Comparison of ENCODE assay signal across 10 mouse cellular contexts in the genomic region with DNA sequence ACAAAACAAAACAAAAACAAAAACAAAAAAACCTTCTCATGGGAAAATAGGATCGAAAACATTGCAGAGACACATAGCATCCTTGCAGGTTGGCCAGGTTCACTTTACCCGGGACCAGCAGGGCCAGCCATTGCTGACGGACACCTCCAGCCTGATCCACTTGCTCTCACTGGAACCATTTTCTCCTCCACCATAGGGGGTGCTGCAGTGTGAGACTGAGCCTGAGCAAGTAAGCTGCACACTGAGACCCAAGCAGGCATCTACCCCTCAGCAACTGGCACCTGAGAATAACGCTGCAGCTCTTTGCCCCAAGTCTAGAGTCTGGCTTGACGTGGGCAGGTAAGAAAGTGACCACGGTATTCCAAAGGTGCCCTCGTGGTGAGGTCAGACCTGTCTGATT. TPM values are rescaled to one million over a fixed set of nuclear protein-coding genes. Genes with fewer than 3 reads are reported as not detected.
DNase-seq lines count a peak whose midpoint lies in the region; ATAC-seq lines count a peak whose summit lies in the region.
"Had no signal": no experiment of that assay in that cellular context is flagged by ENCODE, and none has a peak within 500 bp of the region (broad histone marks: within the 10 kb centered on the region; RNA-seq: fewer than 3 reads in every experiment).

No protein-coding gene starts in this region.

- H3K9me3 ChIP-seq in erythroblast, embryonic 14.5 days (ENCODE audit: control insufficient read depth, low read length), result no peaks in the 10 kb centered on the region
- no peaks in the 10 kb centered on the region for H3K9me3 ChIP-seq in midbrain, embryonic 10.5 days (replicated peaks)
- no peaks in the 10 kb centered on the region for H3K9me3 ChIP-seq in midbrain, embryonic 16.5 days (replicated peaks; ENCODE audit: control insufficient read depth, low read length, poor library complexity, severe bottlenecking)
- no peaks in the 10 kb centered on the region for H3K9me3 ChIP-seq in liver, embryonic 13.5 days (replicated peaks)
- H3K9me3 ChIP-seq: embryonic facial prominence, embryonic 12.5 days had no signal

- H3K9ac ChIP-seq in midbrain, embryonic 16.5 days (ENCODE audit: low read depth, low read length), result no peak overlapping the region
- peak overlapping the region; percentile 92; the same call in 1 of the 2 replicates for H3K9ac ChIP-seq in liver, embryonic 13.5 days

- peaks cover 37% of the 10 kb centered on the region for H3K4me1 ChIP-seq in erythroblast, embryonic 14.5 days (ENCODE audit: control insufficient read depth)
- peaks cover 35% of the 10 kb centered on the region for H3K4me1 ChIP-seq in midbrain, embryonic 10.5 days
- peaks cover 24% of the 10 kb centered on the region for H3K4me1 ChIP-seq in midbrain, embryonic 16.5 days (ENCODE audit: control insufficient read depth, insufficient read depth, low read length)
- H3K4me1 ChIP-seq in liver, embryonic 13.5 days (replicated peaks), result peaks cover 53% of the 10 kb centered on the region

- no peaks in the 10 kb centered on the region for H3K27me3 ChIP-seq in erythroblast, embryonic 14.5 days (ENCODE audit: control insufficient read depth)
- no peaks in the 10 kb centered on the region for H3K27me3 ChIP-seq in midbrain, embryonic 10.5 days (ENCODE audit: low read depth, poor library complexity, severe bottlenecking)
- H3K27me3 ChIP-seq in midbrain, embryonic 16.5 days (ENCODE audit: control insufficient read depth, insufficient read depth, low read depth, low read length), result no peaks in the 10 kb centered on the region
- no peaks in the 10 kb centered on the region for H3K27me3 ChIP-seq in liver, embryonic 13.5 days
- H3K27me3 ChIP-seq: embryonic facial prominence, embryonic 12.5 days had no signal

- DNase-seq in midbrain, embryonic 10.5 days (ENCODE audit: low spot score), result no peak
- no peak for DNase-seq in liver, embryonic 13.5 days
- DNase-seq in thymus, postnatal 25 days, result peak; percentile 27
- no peak for DNase-seq in right cerebral cortex, postnatal 36 days (ENCODE audit: low spot score in 2 of 2)

- H3K4me3 ChIP-seq in erythroblast, embryonic 14.5 days (replicated peaks), result peak overlapping the region; percentile 68
- H3K4me3 ChIP-seq in midbrain, embryonic 10.5 days, result peak overlapping the region; percentile 98
- no peak overlapping the region for H3K4me3 ChIP-seq in midbrain, embryonic 16.5 days (ENCODE audit: low read depth, low read length)
- peak overlapping the region; percentile 98 for H3K4me3 ChIP-seq in liver, embryonic 13.5 days (replicated peaks)

- peaks cover 18% of the 10 kb centered on the region for H3K36me3 ChIP-seq in erythroblast, embryonic 14.5 days (ENCODE audit: control insufficient read depth)
- H3K36me3 ChIP-seq in midbrain, embryonic 10.5 days, result peaks cover 18% of the 10 kb centered on the region
- no peaks in the 10 kb centered on the region for H3K36me3 ChIP-seq in midbrain, embryonic 16.5 days (ENCODE audit: control insufficient read depth, insufficient read depth, low read length)
- H3K36me3 ChIP-seq in liver, embryonic 13.5 days, result peaks cover 2% of the 10 kb centered on the region; the same call in 1 of the 2 replicates
- H3K36me3 ChIP-seq: embryonic facial prominence, embryonic 12.5 days had no signal

- H3K27ac ChIP-seq in midbrain, embryonic 10.5 days (replicated peaks), result no peak overlapping the region
- H3K27ac ChIP-seq in midbrain, embryonic 16.5 days (ENCODE audit: low read length), result no peak overlapping the region
- H3K27ac ChIP-seq in liver, embryonic 13.5 days, result no peak overlapping the region
- H3K27ac ChIP-seq: embryonic facial prominence, embryonic 12.5 days had no signal

- WGBS in midbrain, embryonic 10.5 days, result 79% methylated on average over 7 of the region's 7 CpGs
- 70% methylated on average over 7 of the region's 7 CpGs for WGBS in midbrain, embryonic 16.5 days
- WGBS in liver, embryonic 13.5 days (ENCODE audit: insufficient replicate concordance), result 72% methylated on average over 7 of the region's 7 CpGs

- H3K4me2 ChIP-seq in midbrain, embryonic 16.5 days (ENCODE audit: low read length), result no peak overlapping the region
- peak overlapping the region; percentile 92 for H3K4me2 ChIP-seq in liver, embryonic 13.5 days

- ATAC-seq in erythroblast, adult 5-6 weeks (replicated peaks; ENCODE audit: low FRiP score, poor library complexity, severe bottlenecking), result no peak
- no peak for ATAC-seq in midbrain, embryonic 16.5 days
- no peak for ATAC-seq in liver, embryonic 13.5 days (ENCODE audit: low read depth)
- no peak for ATAC-seq in erythroid progenitor cell, adult 5-6 weeks (replicated peaks; ENCODE audit: low FRiP score, poor library complexity, severe bottlenecking)

RNA-seq across cellular contexts. Expression of gene Ttc13, which starts 1.6 kb away (rescaled TPM):
- polyA plus RNA-seq in erythroblast, embryonic 14.5 days (2012), result 0.42 and 0.44 TPM in 2 replicates
- 13.1 and 15.3 TPM in 2 replicates for total RNA-seq in erythroblast, adult 5-6 weeks (2015; ENCODE audit: low replicate concordance)
- total RNA-seq in erythroblast, adult 5-6 weeks (2017; ENCODE audit: low replicate concordance), result 8.8 and 18.3 TPM in 2 replicates
- polyA plus RNA-seq in midbrain, embryonic 10.5 days (2016; fragmentation: Nextera tagmentation; extraction: Ambion mirVana), result 53.3 and 56.0 TPM in 2 replicates
- 64.6 and 66.2 TPM in 2 replicates for polyA plus RNA-seq in midbrain, embryonic 16.5 days (2015; fragmentation: Nextera tagmentation; extraction: Ambion mirVana)
- polyA plus RNA-seq in liver, embryonic 13.5 days (2015; fragmentation: Nextera tagmentation; extraction: Ambion mirVana), result 20.6 and 23.7 TPM in 2 replicates
- total RNA-seq in erythroid progenitor cell, adult 5-6 weeks (2015; ENCODE audit: low replicate concordance), result 26.3 and 34.8 TPM in 2 replicates
- 25.9 and 26.0 TPM in 2 replicates for total RNA-seq in erythroid progenitor cell, adult 5-6 weeks (2017; ENCODE audit: low replicate concordance)

RNA-seq across cellular contexts. Expression of gene Arv1, which starts 1.8 kb away (rescaled TPM):
- polyA plus RNA-seq in erythroblast, embryonic 14.5 days (2012), result 0.11 and 0.29 TPM in 2 replicates
- 2.5 TPM in 1 of 2 replicates, not detected in the other for total RNA-seq in erythroblast, adult 5-6 weeks (2015; ENCODE audit: low replicate concordance)
- total RNA-seq in erythroblast, adult 5-6 weeks (2017; ENCODE audit: low replicate concordance), result 1.1 TPM in 1 of 2 replicates, not detected in the other
- 35.4 and 36.5 TPM in 2 replicates for polyA plus RNA-seq in midbrain, embryonic 10.5 days (2016; fragmentation: Nextera tagmentation; extraction: Ambion mirVana)
- polyA plus RNA-seq in midbrain, embryonic 16.5 days (2015; fragmentation: Nextera tagmentation; extraction: Ambion mirVana), result 34.8 and 36.0 TPM in 2 replicates
- polyA plus RNA-seq in liver, embryonic 13.5 days (2015; fragmentation: Nextera tagmentation; extraction: Ambion mirVana), result 8.0 and 8.3 TPM in 2 replicates
- total RNA-seq in erythroid progenitor cell, adult 5-6 weeks (2015; ENCODE audit: low replicate concordance), result 1.7 TPM in 1 of 2 replicates, not detected in the other
- total RNA-seq in erythroid progenitor cell, adult 5-6 weeks (2017; ENCODE audit: low replicate concordance), result 2.3 TPM in 1 of 2 replicates, not detected in the other

RNA-seq across cellular contexts. Expression of gene Fam89a, which starts 31.5 kb away (rescaled TPM):
- not detected in 2 replicates for polyA plus RNA-seq in erythroblast, embryonic 14.5 days (2012)
- 1.3 TPM in 1 of 2 replicates, not detected in the other for total RNA-seq in erythroblast, adult 5-6 weeks (2015; ENCODE audit: low replicate concordance)
- not detected in 2 replicates for total RNA-seq in erythroblast, adult 5-6 weeks (2017; ENCODE audit: low replicate concordance)
- polyA plus RNA-seq in midbrain, embryonic 10.5 days (2016; fragmentation: Nextera tagmentation; extraction: Ambion mirVana), result 1.7 and 2.0 TPM in 2 replicates
- polyA plus RNA-seq in midbrain, embryonic 16.5 days (2015; fragmentation: Nextera tagmentation; extraction: Ambion mirVana), result 0.26 and 0.40 TPM in 2 replicates
- 2.6 and 2.9 TPM in 2 replicates for polyA plus RNA-seq in liver, embryonic 13.5 days (2015; fragmentation: Nextera tagmentation; extraction: Ambion mirVana)
- not detected in 2 replicates for total RNA-seq in erythroid progenitor cell, adult 5-6 weeks (2015; ENCODE audit: low replicate concordance)
- not detected in 2 replicates for total RNA-seq in erythroid progenitor cell, adult 5-6 weeks (2017; ENCODE audit: low replicate concordance)
- total RNA-seq: hematopoietic stem cell, adult 5-6 weeks had no signal

RNA-seq across cellular contexts. Expression of gene 2310022B05Rik, which starts 57.0 kb away (rescaled TPM):
- polyA plus RNA-seq in erythroblast, embryonic 14.5 days (2012), result 3.5 TPM in 2 replicates
- 16.5 and 19.0 TPM in 2 replicates for total RNA-seq in erythroblast, adult 5-6 weeks (2015; ENCODE audit: low replicate concordance)
- 9.8 and 16.9 TPM in 2 replicates for total RNA-seq in erythroblast, adult 5-6 weeks (2017; ENCODE audit: low replicate concordance)
- 17.5 and 17.7 TPM in 2 replicates for polyA plus RNA-seq in midbrain, embryonic 10.5 days (2016; fragmentation: Nextera tagmentation; extraction: Ambion mirVana)
- polyA plus RNA-seq in midbrain, embryonic 16.5 days (2015; fragmentation: Nextera tagmentation; extraction: Ambion mirVana), result 20.0 and 24.2 TPM in 2 replicates
- 4.6 and 5.8 TPM in 2 replicates for polyA plus RNA-seq in liver, embryonic 13.5 days (2015; fragmentation: Nextera tagmentation; extraction: Ambion mirVana)
- total RNA-seq in erythroid progenitor cell, adult 5-6 weeks (2015; ENCODE audit: low replicate concordance), result 38.6 and 42.8 TPM in 2 replicates
- 12.5 and 17.8 TPM in 2 replicates for total RNA-seq in erythroid progenitor cell, adult 5-6 weeks (2017; ENCODE audit: low replicate concordance)

Comparison
In these comparisons a context has a peak if more than half of its experiments do, and no peak if none do; other contexts are left out.
1. RNA of gene Ttc13, which starts 1.6 kb away (polyA plus RNA-seq): 64.6 to 66.2 TPM in midbrain, embryonic 16.5 days, 53.3 to 56.0 TPM in midbrain, embryonic 10.5 days and 20.6 to 23.7 TPM in liver, embryonic 13.5 days; 0.42 to 0.44 TPM in erythroblast, embryonic 14.5 days; every median in the first group is over 10 times any median in the second.